Mouse (Mus musculus): Measurements from ENCODE around the gene Gm21861.
"Not testable (repeated sequence)": the region's sequence is repeated elsewhere in the genome, so short reads cannot be mapped to it uniquely, and the experiment has no call there.

The Gm21861 gene

DNA sequence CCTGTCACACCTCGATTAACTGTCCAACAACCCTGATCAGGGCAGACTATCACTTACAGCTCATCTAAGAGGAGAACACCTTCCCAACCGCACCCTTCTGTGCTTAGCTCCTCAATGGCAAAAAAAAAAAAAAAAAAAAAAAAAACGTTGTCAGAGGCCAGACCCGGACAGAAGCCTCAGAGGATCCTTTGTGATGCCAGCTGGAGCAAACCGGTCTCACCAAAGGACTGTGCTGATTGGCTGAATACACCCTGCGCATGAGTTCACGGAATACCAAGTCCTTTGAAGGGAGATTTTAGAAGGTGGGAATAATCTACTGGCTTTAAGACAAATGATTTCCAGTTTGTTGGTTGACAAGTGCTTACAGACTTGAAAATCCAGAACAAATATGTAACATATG is at the start of gene Gm21861:
Gene Gm21861, minus strand, starts transcription at position 101 of the 400 bp plus-strand sequence.
- DNase-seq = not testable (repeated sequence)

Measured in lung, postnatal 4 days (tissue).